Mouse (Mus musculus) forebrain, embryonic 14.5 days (tissue): ENCODE results near the gene Tgfbr2. TPM values are rescaled to one million over a fixed set of nuclear protein-coding genes. Genes with fewer than 3 reads are reported as not detected.

ENCODE experiments used
- ATAC-seq: fragments of 200-750 bp; cut with Nextera tagmentation; 2 replicates; pipeline ENCODE4 v1.8.0; 2017; ENCODE audit warnings: mild to moderate bottlenecking, moderate library complexity
- DNase-seq: peaks from one replicate; pipeline ENCODE4 v3.0.0-alpha.2; 2015; ENCODE audit warnings: low spot score
- H3K27ac ChIP-seq: fragments of 300-500 bp; sonication (generic); 2 replicates; pipeline ENCODE4 v1.5.1; 2014; ENCODE audit warnings: low read depth, mild to moderate bottlenecking, control low read depth, low read length, moderate library complexity
- H3K27me3 ChIP-seq: fragments of 300-500 bp; sonication (generic); replicated peaks from 2 replicates; pipeline ENCODE4 v1.6.1; 2014; ENCODE audit warnings: low read length, control low read depth, mixed read lengths; ENCODE audit not compliant: control insufficient read depth, insufficient read depth
- H3K36me3 ChIP-seq: fragments of 300-500 bp; sonication (generic); 2 replicates; pipeline ENCODE4 v1.6.1; 2014; ENCODE audit warnings: low read length, control low read depth; ENCODE audit not compliant: control insufficient read depth, insufficient read depth
- H3K4me1 ChIP-seq: fragments of 300-500 bp; sonication (generic); 2 replicates; pipeline ENCODE4 v1.6.1; 2014; ENCODE audit warnings: antibody characterized with exemption, low read length, control low read depth; ENCODE audit not compliant: control insufficient read depth, insufficient read depth
- H3K4me2 ChIP-seq: fragments of 300-500 bp; sonication (generic); 2 replicates; pipeline ENCODE4 v1.6.1; 2014; ENCODE audit warnings: mild to moderate bottlenecking, control low read depth, low read length
- H3K4me3 ChIP-seq: fragments of 300-500 bp; sonication (generic); 2 replicates; pipeline ENCODE4 v1.5.1; 2014; ENCODE audit warnings: low read depth, low read length, control low read depth
- H3K9ac ChIP-seq: fragments of 300-500 bp; sonication (generic); 2 replicates; pipeline ENCODE4 v1.6.1; 2014; ENCODE audit warnings: mild to moderate bottlenecking, low read length, control low read depth, moderate library complexity
- H3K9me3 ChIP-seq: fragments of 300-500 bp; sonication (generic); replicated peaks from 2 replicates; pipeline ENCODE4 v1.6.1; 2016; ENCODE audit warnings: low read length, control low read depth, mixed read lengths; ENCODE audit not compliant: control insufficient read depth
- WGBS: fragments of 180-500 bp; shearing (Covaris S2); extraction: QIAGEN DNeasy Blood & Tissue Kit; methylation state at CpG from one replicate; pipeline ENCODE4 v1.1.7; 2014; 5-methylcytosine and 5-hydroxymethylcytosine counted together
- polyA plus RNA-seq: library from polyadenylated mRNA; unstranded; fragments of >200 nt; fragmentation: Nextera tagmentation; extraction: Ambion mirVana; gene quantifications from 2 replicates; pipeline ENCODE4 v1.2.1, GENCODE M21; 2014

Tgfbr2 gene
- polyA plus RNA-seq, 1 experiment from 2014 or later: 5.5 TPM

DNA sequence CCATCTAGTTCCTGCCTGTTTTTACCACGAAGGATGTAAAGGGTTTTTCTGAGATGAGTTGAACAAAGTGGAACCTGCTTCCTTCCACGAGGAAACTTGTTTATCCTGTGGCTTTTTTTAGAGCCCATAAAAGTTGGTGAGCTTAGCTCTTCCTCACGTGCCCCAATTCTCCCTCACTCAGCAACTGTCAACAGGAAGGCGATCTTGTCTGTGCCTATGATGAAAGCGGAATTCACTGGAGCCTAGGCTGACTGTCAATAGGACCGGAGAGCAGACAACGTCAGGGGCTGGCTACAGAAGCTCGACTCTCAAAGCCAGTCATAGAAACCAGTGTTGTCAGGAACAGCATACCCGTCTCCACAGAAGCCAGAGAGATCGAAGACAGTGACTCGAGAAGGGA, 73.3 kb downstream of the Tgfbr2 start:
- H3K4me1 ChIP-seq: no peaks in the 10 kb centered on the region
- 86% methylated on average over 11 of the region's 11 CpGs for WGBS
- H3K4me2 ChIP-seq: no peak overlapping the region
- no peaks in the 10 kb centered on the region for H3K27me3 ChIP-seq
- DNase-seq (no peak), ATAC-seq (no peak)
- H3K27ac ChIP-seq: no peak overlapping the region
- no peak overlapping the region for H3K4me3 ChIP-seq
- no peak overlapping the region for H3K9ac ChIP-seq
- H3K36me3 ChIP-seq: no peaks in the 10 kb centered on the region
- H3K9me3 ChIP-seq: no peaks in the 10 kb centered on the region

DNA sequence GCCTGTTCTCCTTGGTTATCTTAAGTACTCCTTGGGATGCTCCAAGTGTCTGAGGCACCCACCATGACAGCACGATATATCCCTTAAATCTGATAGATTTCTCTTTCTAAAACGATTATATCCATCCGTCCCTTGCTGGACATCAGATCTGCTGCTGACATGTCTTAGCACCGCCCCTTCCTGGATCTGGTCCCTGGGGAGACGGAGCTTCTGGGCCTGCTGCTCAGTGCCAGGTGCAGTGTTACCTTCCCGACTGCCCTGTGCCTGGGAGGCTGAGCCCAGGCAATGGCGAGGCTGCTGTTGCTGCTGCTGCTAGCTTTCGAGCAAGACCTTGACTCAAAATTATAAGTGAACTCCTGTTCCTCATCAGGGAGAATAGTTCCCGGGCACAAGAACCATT, 75.1 kb downstream of the Tgfbr2 start:
- no peak overlapping the region for H3K27ac ChIP-seq
- DNase-seq (no peak), ATAC-seq (no peak)
- H3K36me3 ChIP-seq: no peaks in the 10 kb centered on the region
- no peak overlapping the region for H3K4me3 ChIP-seq
- H3K4me2 ChIP-seq: no peak overlapping the region
- no peak overlapping the region for H3K9ac ChIP-seq
- 85% methylated on average over 9 of the region's 9 CpGs for WGBS
- H3K27me3 ChIP-seq: no peaks in the 10 kb centered on the region
- no peaks in the 10 kb centered on the region for H3K9me3 ChIP-seq
- H3K4me1 ChIP-seq: no peaks in the 10 kb centered on the region

DNA sequence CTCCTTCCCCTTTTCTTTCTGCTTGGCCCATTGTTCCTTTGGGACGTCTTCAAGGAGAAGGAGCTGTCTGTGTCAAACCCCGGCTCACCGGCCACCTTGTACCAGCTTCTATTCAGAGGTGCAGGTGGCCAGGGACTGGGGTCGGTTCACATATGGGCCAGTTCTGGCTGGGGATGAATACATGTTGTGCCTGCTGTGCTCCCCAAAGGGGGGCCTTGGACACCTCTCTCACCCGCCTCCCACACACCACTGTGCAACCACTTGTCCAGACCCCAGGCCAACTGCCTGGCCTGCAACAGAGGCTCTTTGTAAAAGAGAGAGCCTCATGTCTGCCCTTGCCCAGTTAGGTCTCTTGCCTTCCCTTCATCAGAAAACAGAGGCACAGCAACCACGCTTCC, 75.6 kb downstream of the Tgfbr2 start:
- H3K27ac ChIP-seq: no peak overlapping the region
- no peak overlapping the region for H3K9ac ChIP-seq
- WGBS: 82% methylated on average over 6 of the region's 6 CpGs
- H3K27me3 ChIP-seq: no peaks in the 10 kb centered on the region
- H3K9me3 ChIP-seq: no peaks in the 10 kb centered on the region
- DNase-seq (no peak), ATAC-seq (no peak)
- no peaks in the 10 kb centered on the region for H3K4me1 ChIP-seq
- no peaks in the 10 kb centered on the region for H3K36me3 ChIP-seq
- H3K4me2 ChIP-seq: no peak overlapping the region
- no peak overlapping the region for H3K4me3 ChIP-seq

DNA sequence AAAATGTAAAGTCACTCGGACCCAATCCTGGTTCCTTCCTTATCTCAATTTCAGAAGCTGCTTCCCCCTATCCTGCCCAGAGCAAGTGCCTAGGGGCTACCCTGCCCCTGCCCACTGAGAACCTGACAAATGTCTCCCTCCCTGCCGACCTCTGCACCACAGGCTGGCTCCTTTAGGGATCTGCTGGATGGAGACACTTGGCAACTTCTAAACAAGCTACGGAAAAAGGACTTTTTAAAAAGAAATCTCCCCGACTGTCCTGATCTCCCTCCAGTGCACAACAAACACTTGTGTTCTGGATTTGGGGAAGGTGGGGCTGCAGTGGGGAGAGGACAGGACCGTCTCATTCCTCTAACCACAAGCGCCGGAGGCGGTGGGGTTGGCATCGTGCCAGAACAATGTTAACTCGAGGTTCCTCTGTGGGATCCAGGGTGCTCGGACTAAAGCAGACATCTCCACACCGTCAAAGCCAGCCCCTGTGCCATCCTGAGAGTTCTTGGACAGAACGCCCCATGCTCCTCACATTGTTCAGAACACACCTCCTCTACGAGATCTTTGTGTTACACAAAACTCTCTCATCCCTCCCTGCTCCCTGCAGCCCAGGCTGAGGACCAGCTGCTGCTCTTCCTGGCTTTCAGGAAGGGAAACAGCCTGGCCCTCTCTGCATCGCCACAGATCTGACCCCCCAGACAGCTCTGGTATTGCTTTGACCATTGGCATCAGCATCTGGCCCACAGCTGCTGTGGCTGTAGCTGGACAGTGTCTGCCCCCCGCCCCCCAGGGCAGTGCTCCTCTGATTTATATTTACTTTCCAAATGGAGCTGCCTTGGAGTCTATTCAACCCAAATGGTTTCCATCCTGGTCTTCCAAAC, 76.2 kb downstream of the Tgfbr2 start:
- 61% methylated on average over 16 of the region's 16 CpGs for WGBS
- H3K9ac ChIP-seq: no peak overlapping the region
- H3K27me3 ChIP-seq: no peaks in the 10 kb centered on the region
- H3K4me3 ChIP-seq: no peak overlapping the region
- H3K27ac ChIP-seq: no peak overlapping the region
- H3K4me2 ChIP-seq: no peak overlapping the region
- no peaks in the 10 kb centered on the region for H3K4me1 ChIP-seq
- DNase-seq (no peak), ATAC-seq (no peak)
- no peaks in the 10 kb centered on the region for H3K36me3 ChIP-seq
- H3K9me3 ChIP-seq: no peaks in the 10 kb centered on the region

DNA sequence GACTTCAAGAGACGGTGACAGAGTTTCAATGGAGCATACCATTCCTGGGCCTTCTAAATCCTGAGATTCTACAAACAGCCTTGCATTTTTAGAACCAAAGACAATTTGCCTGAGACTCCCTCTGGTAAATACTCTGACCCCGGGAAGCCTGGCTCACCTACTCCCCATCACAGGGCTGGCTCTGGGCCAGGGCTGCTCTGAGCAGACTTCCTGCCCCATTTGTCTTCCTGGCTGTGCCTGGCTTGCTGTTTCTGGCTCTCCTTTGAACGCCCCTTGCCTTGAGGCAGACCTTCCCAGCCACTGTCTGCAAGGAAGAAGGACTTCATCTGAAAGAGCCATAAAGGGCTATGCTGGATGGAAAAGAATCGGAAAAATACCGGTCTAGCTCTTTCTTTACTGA, 83.2 kb downstream of the Tgfbr2 start:
- ATAC-seq (no peak), DNase-seq (no peak)
- 64% methylated on average over 5 of the region's 5 CpGs for WGBS
- no peaks in the 10 kb centered on the region for H3K9me3 ChIP-seq
- no peaks in the 10 kb centered on the region for H3K27me3 ChIP-seq
- H3K4me2 ChIP-seq: no peak overlapping the region
- no peak overlapping the region for H3K27ac ChIP-seq
- no peak overlapping the region for H3K9ac ChIP-seq
- H3K4me3 ChIP-seq: no peak overlapping the region
- H3K4me1 ChIP-seq: no peaks in the 10 kb centered on the region
- H3K36me3 ChIP-seq: no peaks in the 10 kb centered on the region

DNA sequence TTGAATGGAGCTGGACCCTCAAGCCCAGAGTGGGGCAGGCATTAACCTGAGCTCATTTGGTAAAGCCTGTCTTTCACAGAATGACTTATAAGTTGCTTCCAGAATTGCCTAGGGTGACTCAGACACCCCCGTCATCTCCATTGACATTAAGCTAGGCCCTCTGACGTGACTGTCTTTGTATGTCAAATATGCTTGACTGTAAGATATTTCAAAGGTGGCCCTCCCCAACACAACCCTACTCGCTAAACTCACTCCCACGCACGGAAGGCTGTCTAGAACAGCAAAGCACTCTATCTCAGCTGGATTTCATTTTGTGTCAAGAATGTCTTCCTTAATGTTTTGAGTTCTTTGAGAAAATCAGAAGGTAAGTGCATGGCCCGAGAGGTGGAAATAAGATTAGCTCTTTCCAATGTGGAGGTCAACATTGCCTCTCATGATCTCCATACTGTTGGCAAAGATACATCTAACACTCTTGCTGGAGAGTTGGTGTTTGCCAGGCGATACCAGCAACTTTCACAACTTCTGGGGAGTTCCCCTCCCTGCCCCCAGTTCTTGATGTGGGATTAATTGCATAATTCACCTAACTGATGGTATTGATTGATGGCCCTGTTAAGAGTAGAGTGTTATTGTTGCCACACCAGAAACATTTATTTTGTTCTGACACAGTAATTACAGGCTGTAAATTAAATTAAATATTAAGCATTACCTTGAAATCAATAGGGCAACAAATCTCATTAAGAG, 83.9 kb downstream of the Tgfbr2 start:
- Histone ChIP-seq H3K4me1 (no peaks in the 10 kb centered on the region), H3K27ac (no peak overlapping the region), H3K27me3 (no peaks in the 10 kb centered on the region), H3K9me3 (no peaks in the 10 kb centered on the region), H3K4me2 (no peak overlapping the region), H3K9ac (no peak overlapping the region), H3K36me3 (no peaks in the 10 kb centered on the region), H3K4me3 (no peak overlapping the region)
- no peak for DNase-seq
- ATAC-seq: no peak
- 92% methylated on average over 7 of the region's 7 CpGs for WGBS

DNA sequence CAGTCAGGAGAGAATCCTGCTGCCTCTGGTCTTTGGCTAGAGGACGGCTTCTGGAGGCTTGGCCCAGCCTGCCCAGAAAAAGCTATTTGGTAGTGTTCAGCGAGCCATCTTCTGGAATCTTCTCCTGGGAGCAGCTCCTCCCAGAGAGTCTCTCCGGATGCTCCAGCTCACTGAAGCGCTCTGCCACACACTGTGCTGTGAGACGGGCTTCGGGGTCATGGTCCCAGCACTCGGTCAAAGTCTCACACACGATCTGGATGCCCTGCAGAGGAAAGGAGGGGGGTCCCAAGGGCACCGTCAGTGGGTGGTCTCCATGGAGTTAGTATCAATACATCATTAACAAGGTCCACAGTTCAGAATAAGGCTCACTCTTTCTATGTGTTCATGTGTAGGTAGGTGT, 84.9 kb downstream of the Tgfbr2 start:
- Histone ChIP-seq H3K36me3 (no peaks in the 10 kb centered on the region), H3K4me2 (no peak overlapping the region), H3K27ac (no peak overlapping the region), H3K27me3 (no peaks in the 10 kb centered on the region), H3K4me1 (no peaks in the 10 kb centered on the region), H3K4me3 (no peak overlapping the region), H3K9me3 (no peaks in the 10 kb centered on the region), H3K9ac (no peak overlapping the region)
- 90% methylated on average over 9 of the region's 9 CpGs for WGBS
- DNase-seq (no peak), ATAC-seq (no peak)

DNA sequence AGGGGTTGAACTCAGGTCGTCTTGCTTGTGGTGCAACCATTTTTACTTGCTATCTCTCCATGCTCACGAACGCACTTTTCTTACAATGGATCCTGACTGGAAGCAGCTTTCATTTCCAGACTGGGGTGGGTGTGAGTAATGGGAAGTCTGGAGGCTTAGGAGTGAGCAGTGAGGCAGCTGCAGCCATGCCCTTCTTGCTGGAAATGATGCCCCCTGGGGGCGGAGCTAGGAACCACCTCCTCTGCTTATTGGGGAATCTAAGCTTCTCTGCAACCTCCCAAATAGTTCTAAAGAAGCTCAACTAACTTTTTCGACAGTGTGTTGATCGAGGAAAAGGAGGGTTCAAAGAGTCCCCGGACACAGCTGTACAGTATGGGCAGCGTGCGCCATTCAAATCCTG, 86.2 kb downstream of the Tgfbr2 start:
- Histone ChIP-seq H3K4me1 (no peaks in the 10 kb centered on the region), H3K27me3 (no peaks in the 10 kb centered on the region), H3K4me2 (no peak overlapping the region), H3K27ac (no peak overlapping the region), H3K4me3 (no peak overlapping the region), H3K9ac (no peak overlapping the region), H3K36me3 (no peaks in the 10 kb centered on the region), H3K9me3 (no peaks in the 10 kb centered on the region)
- WGBS: 84% methylated on average over 9 of the region's 9 CpGs
- no peak for DNase-seq
- ATAC-seq: no peak

DNA sequence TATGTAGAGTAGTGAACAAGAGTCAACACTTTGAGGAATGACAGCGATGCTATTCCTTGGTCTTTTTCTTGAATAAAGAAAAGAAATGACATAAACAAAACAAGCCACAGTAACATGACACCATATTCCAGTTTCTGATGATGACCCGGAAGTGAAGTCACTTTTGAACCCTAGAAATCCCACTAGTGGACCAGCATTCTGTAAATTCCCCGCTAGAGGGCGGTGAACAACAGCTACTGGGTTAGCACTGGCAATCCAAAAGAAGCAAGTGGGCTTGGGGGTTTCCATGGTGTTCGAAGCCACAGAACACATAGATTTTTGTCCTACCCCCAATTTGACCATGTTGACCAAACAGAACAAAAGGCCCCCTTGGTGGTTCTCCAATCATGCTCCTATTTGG, 87.3 kb downstream of the Tgfbr2 start:
- WGBS: 40% methylated on average over 5 of the region's 5 CpGs
- Histone ChIP-seq H3K4me2 (no peak overlapping the region), H3K36me3 (no peaks in the 10 kb centered on the region), H3K27me3 (no peaks in the 10 kb centered on the region), H3K9me3 (no peaks in the 10 kb centered on the region), H3K4me1 (peaks cover 4% of the 10 kb centered on the region; the same call in 1 of the 2 replicates), H3K27ac (no peak overlapping the region), H3K9ac (no peak overlapping the region), H3K4me3 (no peak overlapping the region)
- DNase-seq (peak; percentile 73), ATAC-seq (no peak)
